Mouse (Mus musculus) E14TG2a.4 (cell line): ENCODE measurements around the gene Alcam.

Source experiments
- H3K27me3 ChIP-seq: 2 replicates; pipeline ENCODE4 v1.6.1; 2014; ENCODE audit warnings: low read length, control low read depth; ENCODE audit not compliant: insufficient read depth
- H3K36me3 ChIP-seq: 2 replicates; pipeline ENCODE4 v1.6.1; 2014; ENCODE audit warnings: low read length, control low read depth; ENCODE audit not compliant: insufficient read depth
- H3K4me1 ChIP-seq: replicated peaks from 2 replicates; pipeline ENCODE4 v1.6.1; 2014; ENCODE audit warnings: low read depth, low read length, control low read depth
- H3K4me3 ChIP-seq: replicated peaks from 2 replicates; pipeline ENCODE4 v1.5.1; 2014; ENCODE audit warnings: mild to moderate bottlenecking, low read length
- H3K9me3 ChIP-seq: 2 replicates; pipeline ENCODE4 v1.6.1; 2014; ENCODE audit warnings: low read length, control low read depth
- CTCF ChIP-seq: conservative IDR thresholded peaks from 2 replicates; pipeline ENCODE4 v1.5.1; 2014; ENCODE audit warnings: low read length
- NANOG ChIP-seq: IDR thresholded peaks from 2 replicates; pipeline ENCODE4 v1.6.1; 2014; ENCODE audit warnings: borderline replicate concordance, low read length, mixed read lengths
- POU5F1 ChIP-seq: IDR thresholded peaks from 2 replicates; pipeline ENCODE4 v1.6.1; 2014; ENCODE audit warnings: low read length, borderline replicate concordance

Gene Alcam

DNA sequence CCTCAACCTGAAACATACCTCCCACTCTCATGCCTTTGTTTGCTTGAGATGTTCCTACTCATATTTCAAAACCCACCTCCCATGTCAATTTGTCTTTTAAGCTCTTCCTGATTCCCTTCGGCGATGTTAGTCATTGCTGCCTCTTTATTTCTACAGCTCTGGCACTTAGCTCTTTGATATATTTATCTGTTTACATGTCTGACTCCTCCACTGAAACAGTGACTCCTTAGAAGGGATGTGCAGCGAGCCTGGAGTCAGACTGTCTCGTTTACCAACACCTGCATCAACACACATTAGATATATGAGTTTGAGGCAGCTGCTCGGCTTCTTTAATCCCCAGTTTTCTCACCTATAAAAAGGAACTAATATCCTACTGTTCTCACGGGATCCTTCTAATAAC, 12.9 kb upstream of the Alcam start:
- no peak for TF ChIP-seq CTCF
- no peak for TF ChIP-seq NANOG
- no peaks in the 10 kb centered on the region for H3K27me3 ChIP-seq
- H3K4me1 ChIP-seq = no peaks in the 10 kb centered on the region
- H3K9me3 ChIP-seq = no peaks in the 10 kb centered on the region
- no peak overlapping the region for H3K4me3 ChIP-seq
- H3K36me3 ChIP-seq = no peaks in the 10 kb centered on the region

DNA sequence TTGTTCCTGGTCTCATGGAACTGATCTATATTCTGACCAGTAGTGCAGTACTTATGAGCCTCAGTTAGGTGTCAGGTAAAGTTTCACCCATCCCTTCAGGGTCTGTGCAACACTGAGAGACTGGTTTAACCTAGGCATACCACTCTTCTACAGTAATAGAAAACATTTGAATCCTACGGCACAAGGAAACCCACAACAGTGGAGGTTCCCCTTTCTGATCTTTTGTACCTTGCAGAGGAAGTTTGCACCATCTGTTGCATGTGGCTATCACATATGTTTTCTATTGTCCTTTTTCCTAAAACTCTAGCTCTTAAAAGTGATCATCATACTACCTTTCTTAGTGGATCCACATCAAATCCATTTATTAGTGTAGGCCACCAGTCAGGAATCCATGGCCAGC, 10.7 kb upstream of the Alcam start:
- Histone ChIP-seq H3K36me3 (no peaks in the 10 kb centered on the region), H3K4me1 (no peaks in the 10 kb centered on the region), H3K27me3 (no peaks in the 10 kb centered on the region), H3K4me3 (no peak overlapping the region), H3K9me3 (no peaks in the 10 kb centered on the region)
- TF ChIP-seq NANOG (no peak), POU5F1 (no peak), CTCF (no peak)

DNA sequence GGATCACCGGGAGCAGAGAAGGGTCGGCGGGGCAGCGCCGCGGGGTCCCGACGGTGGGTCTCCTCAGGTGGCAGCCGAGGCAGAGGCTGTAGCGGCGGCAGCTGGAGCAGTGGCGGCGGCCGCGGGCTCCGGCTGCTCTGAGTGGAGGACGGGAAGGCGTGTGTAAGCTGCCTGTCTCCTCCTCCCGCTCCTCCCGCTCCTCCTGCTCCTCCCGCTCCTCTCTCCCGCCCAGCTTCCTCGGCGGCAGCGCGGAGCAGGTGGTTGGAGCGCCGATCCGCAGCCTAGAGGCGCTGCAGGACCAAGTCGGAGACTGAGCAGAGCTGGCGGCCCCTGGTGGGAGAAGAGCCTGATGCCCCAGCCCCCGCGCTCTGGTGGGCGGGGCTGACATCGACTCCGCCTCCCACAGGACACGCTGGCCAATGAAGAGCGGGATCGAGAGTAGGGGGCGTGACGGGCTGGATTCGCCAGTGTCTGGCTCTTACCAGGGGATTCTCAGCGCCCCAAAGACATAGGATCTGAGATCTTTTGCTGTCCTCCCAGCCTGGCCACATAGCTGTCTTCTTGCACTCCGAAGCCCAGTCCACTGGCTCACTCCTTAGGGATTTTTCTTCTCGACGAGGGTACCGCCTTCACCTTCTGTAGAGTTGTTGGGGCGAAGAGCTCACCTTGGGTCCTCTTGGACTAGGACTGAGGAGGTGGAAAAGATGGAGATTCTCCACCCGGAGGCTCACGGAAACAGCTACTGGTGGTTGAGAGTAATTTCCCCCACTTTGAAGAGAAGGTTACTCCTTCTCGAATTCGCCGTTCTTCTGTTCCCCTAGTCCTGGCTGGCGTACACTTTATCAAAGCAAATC, 785 bp downstream of the Alcam start:
- Histone ChIP-seq H3K4me3 (peak overlapping the region; percentile 78), H3K4me1 (peaks cover 41% of the 10 kb centered on the region), H3K9me3 (no peaks in the 10 kb centered on the region), H3K36me3 (no peaks in the 10 kb centered on the region), H3K27me3 (peaks cover 62% of the 10 kb centered on the region)
- no peak for TF ChIP-seq CTCF
- TF ChIP-seq NANOG = peak; percentile 31; the same call in 1 of the 2 replicates

DNA sequence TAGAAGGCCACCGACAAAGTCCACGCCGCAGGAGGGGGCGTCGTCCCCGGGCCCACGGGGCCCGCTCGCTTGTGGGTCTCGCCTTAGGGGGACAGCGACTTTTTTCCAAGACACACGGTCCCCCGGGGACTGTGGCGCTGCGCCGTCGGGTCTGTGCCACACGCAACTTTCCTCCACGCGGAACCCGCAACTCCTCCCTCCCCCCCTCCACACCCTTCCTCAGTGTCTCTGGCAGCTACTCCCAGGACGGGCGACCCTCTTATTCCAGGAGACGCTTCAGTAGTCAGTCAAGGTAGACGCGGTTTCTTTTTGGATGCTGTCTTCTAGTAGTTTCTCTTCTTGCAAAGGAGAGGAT, 1.4 kb downstream of the Alcam start:
- peaks cover 41% of the 10 kb centered on the region for H3K4me1 ChIP-seq
- H3K27me3 ChIP-seq = peaks cover 63% of the 10 kb centered on the region
- TF ChIP-seq NANOG = no peak
- TF ChIP-seq CTCF = no peak
- no peak for TF ChIP-seq POU5F1
- peak overlapping the region; percentile 78 for H3K4me3 ChIP-seq
- H3K9me3 ChIP-seq = no peaks in the 10 kb centered on the region
- no peaks in the 10 kb centered on the region for H3K36me3 ChIP-seq

DNA sequence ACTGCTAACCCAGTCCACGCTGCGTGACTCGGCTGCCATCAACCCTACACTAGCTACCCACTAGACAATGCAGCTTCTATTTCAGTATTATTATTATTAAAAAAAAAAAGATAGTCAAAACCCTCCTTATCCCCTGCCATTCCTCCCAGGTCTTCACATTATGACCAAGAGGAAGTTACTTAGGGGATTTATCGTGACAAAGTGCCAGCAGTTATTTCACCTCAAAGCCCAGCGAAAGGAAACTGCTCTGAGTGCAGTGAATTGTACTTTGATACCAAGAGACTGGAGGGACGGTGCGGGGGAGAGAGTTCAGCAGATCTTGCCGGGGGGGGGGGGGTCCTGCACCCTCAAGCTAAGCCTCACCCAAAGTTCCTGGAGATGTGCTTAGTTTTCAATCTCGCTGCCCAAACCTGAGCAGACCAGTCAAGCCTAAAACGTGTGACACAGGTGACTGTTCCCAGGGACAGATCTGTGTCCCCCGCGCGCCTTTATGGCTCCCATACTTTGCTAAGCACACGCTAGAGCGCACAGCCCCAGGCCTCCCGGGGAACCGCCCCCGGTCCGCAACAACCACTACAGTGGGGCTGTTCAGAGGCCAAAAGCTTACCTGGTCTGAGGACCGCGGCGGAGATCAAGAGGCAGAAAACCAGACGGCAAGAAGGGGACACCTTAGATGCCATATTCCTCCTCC, 1.9 kb downstream of the Alcam start:
- Histone ChIP-seq H3K9me3 (no peaks in the 10 kb centered on the region), H3K36me3 (no peaks in the 10 kb centered on the region), H3K4me3 (peak overlapping the region; percentile 78), H3K27me3 (peaks cover 63% of the 10 kb centered on the region), H3K4me1 (peaks cover 41% of the 10 kb centered on the region)
- no peak for TF ChIP-seq CTCF
- no peak for TF ChIP-seq NANOG
- TF ChIP-seq POU5F1 = no peak

DNA sequence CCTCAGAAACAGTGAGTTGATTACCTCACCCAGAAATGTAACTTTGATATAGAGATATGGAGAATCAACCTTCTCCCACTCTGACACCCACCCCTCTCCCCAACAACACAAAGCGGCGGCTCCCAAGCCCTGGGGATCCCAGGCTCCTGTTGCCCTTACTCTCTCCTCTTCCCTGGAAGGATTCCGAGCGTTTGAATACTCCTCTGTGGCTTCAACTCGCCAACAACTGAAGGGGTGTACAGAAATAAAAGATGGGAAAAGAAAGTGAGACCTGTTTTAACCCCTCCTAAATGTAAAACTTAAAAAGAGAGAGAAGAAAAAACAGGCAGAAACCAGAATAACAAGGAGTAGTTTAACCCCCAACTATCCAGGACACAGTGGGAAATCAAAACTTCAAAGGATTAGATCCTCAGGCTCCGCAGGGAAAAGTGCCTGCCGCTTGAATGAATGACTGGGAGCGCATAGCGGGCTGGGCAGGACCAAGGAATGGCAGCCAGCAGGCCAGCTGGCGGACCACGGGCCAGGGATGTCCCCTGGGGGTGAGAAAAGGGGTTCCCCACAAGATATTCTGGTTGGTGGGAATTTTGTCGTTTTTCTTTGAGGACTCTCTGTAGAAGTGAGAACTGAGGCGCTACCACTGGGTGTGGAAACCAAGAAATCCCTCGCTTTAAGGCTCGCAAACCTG, 2.6 kb downstream of the Alcam start:
- H3K27me3 ChIP-seq = peaks cover 63% of the 10 kb centered on the region
- TF ChIP-seq NANOG = 0 out of 2 replicates have a peak, but pooled peaks have one; percentile 22
- no peak for TF ChIP-seq CTCF
- no peaks in the 10 kb centered on the region for H3K36me3 ChIP-seq
- no peaks in the 10 kb centered on the region for H3K9me3 ChIP-seq
- H3K4me1 ChIP-seq = peaks cover 41% of the 10 kb centered on the region
- H3K4me3 ChIP-seq = peak overlapping the region; percentile 71; the same call in 1 of the 2 replicates

DNA sequence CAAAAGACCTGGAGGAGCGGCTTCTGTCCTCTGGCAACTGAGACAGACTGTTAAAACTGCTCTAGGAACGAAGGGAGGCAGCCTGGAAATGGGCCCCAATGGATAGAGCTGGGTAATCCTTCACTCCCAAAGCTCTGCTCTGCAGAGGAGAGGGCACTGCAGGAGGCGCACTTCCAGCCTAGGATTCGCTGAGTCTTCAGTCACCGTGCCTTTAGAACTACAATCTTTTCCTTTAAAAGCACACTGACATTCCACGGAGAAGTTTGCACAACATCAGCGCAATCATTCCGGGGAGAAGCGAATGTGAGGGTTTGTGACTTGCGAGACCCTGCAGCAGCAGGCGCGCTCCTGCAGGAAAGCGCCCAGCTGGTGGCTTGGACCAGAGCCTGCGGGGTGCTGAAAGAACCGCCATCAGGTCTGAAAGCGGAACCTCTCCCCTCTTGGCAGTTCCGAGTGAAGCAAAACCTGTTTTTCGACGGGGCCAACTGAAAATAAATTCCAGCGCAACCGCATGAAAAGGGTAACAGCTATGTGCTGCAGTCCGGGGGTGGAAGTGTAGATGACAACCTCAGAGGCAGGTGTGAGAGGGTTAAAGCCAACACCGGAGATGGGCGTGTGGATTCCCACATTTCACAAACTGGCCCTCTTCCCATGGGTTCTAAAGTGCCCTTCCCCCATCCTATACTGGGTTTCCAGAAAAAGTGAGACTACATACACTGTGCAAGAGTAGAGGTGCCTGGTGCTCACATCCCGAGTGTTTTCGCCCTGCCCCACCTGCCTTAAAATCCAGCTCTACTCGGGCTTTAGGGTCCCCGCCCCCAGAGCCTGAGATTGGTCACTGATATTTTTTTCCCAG, 3.4 kb downstream of the Alcam start:
- H3K4me1 ChIP-seq = peaks cover 41% of the 10 kb centered on the region
- H3K27me3 ChIP-seq = peaks cover 63% of the 10 kb centered on the region
- H3K4me3 ChIP-seq = peak overlapping the region; percentile 71
- H3K36me3 ChIP-seq = no peaks in the 10 kb centered on the region
- TF ChIP-seq CTCF = no peak
- TF ChIP-seq POU5F1 = no peak
- no peak for TF ChIP-seq NANOG
- no peaks in the 10 kb centered on the region for H3K9me3 ChIP-seq

DNA sequence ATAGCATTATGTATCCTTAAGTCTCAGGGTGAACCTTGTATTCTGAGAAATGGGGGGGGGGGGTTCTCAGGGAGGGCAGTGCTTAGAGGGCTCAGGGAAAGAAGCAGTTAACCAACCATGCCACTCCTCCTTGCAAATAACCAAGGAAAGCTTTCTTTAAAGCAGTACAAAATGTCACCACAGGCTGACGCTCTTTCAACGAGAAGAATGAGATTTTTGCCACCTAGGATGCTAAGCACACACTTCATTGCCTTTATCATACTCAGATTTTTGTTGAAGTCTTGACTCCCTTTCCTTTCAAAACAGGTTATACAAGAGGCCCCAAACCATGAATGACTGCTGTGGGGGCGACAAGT, 4.0 kb downstream of the Alcam start:
- peaks cover 61% of the 10 kb centered on the region for H3K27me3 ChIP-seq
- H3K4me3 ChIP-seq = peak overlapping the region; percentile 71; the same call in 1 of the 2 replicates
- no peaks in the 10 kb centered on the region for H3K9me3 ChIP-seq
- H3K4me1 ChIP-seq = peaks cover 41% of the 10 kb centered on the region
- no peak for TF ChIP-seq NANOG
- no peak for TF ChIP-seq POU5F1
- no peak for TF ChIP-seq CTCF
- H3K36me3 ChIP-seq = no peaks in the 10 kb centered on the region
